Mouse (Mus musculus) limb, embryonic 11.5 days (tissue): ENCODE data around the gene Tmod1. TPM values are rescaled to one million over a fixed set of nuclear protein-coding genes. Genes with fewer than 3 reads are reported as not detected.

ENCODE experiments used
- ATAC-seq: fragments of 200-750 bp; cut with Nextera tagmentation; 2 replicates; pipeline ENCODE4 v1.8.0; 2017; ENCODE audit warnings: low read depth; ENCODE audit not compliant: insufficient number of reproducible peaks, low FRiP score, low TSS enrichment
- DNase-seq: peaks from one replicate; pipeline ENCODE4 v3.0.0-alpha.2; 2015; ENCODE audit warnings: low spot score
- H3K27ac ChIP-seq: fragments of 300-500 bp; sonication (generic); replicated peaks from 2 replicates; pipeline ENCODE4 v1.5.1; 2014; ENCODE audit warnings: low read depth, mild to moderate bottlenecking, low read length
- H3K27me3 ChIP-seq: fragments of 300-500 bp; sonication (generic); 2 replicates; pipeline ENCODE4 v1.6.1; 2014; ENCODE audit warnings: mild to moderate bottlenecking, low read length, mixed read lengths; ENCODE audit not compliant: control insufficient read depth, insufficient read depth
- H3K36me3 ChIP-seq: fragments of 300-500 bp; sonication (generic); 2 replicates; pipeline ENCODE4 v1.6.1; 2014; ENCODE audit warnings: mild to moderate bottlenecking, low read length, moderate library complexity, mixed read lengths; ENCODE audit not compliant: control insufficient read depth, insufficient read depth
- H3K4me1 ChIP-seq: fragments of 300-500 bp; sonication (generic); 2 replicates; pipeline ENCODE4 v1.6.1; 2014; ENCODE audit warnings: low read length, mixed read lengths; ENCODE audit not compliant: control insufficient read depth, insufficient read depth
- H3K4me2 ChIP-seq: fragments of 300-500 bp; sonication (generic); 2 replicates; pipeline ENCODE4 v1.6.1; 2014; ENCODE audit warnings: low read depth, mild to moderate bottlenecking, moderate library complexity; ENCODE audit not compliant: severe bottlenecking
- H3K4me3 ChIP-seq: fragments of 300-500 bp; sonication (generic); 2 replicates; pipeline ENCODE4 v1.5.1; 2014; ENCODE audit warnings: low read depth, low read length
- H3K9ac ChIP-seq: fragments of 300-500 bp; sonication (generic); 2 replicates; pipeline ENCODE4 v1.6.1; 2014; ENCODE audit warnings: mild to moderate bottlenecking, low read length
- H3K9me3 ChIP-seq: fragments of 300-500 bp; sonication (generic); 2 replicates; pipeline ENCODE4 v1.6.1; 2016; ENCODE audit warnings: low read length; ENCODE audit not compliant: control insufficient read depth
- WGBS: fragments of 180-500 bp; shearing (Covaris S2); extraction: QIAGEN DNeasy Blood & Tissue Kit; methylation state at CpG from one replicate; pipeline ENCODE4 v1.1.7; 2014; 5-methylcytosine and 5-hydroxymethylcytosine counted together
- polyA plus RNA-seq: library from polyadenylated mRNA; unstranded; fragments of >200 nt; fragmentation: Nextera tagmentation; extraction: Ambion mirVana; gene quantifications from 2 replicates; pipeline ENCODE4 v1.2.1, GENCODE M21; 2014

Gene Tmod1
- polyA plus RNA-seq, 1 experiment from 2014 or later = 2.1 TPM

- Histone ChIP-seq H3K9me3 (no peaks in the 10 kb centered on the region), H3K27me3 (peaks cover 33% of the 10 kb centered on the region), H3K27ac (no peak overlapping the region), H3K4me3 (no peak overlapping the region), H3K4me2 (no peak overlapping the region; the same call in 1 of the 2 replicates), H3K36me3 (no peaks in the 10 kb centered on the region), H3K4me1 (peaks cover 10% of the 10 kb centered on the region; the same call in 1 of the 2 replicates), H3K9ac (no peak overlapping the region)
- 27% methylated on average over 7 of the region's 7 CpGs for WGBS
- DNase-seq (no peak), ATAC-seq (no peak)
These were observed 3.2 kb downstream of the Tmod1 start for GRCm38 (mm10) chr4:46041761-46042504.

- no peak overlapping the region for H3K4me2 ChIP-seq
- peaks cover 10% of the 10 kb centered on the region; the same call in 1 of the 2 replicates for H3K4me1 ChIP-seq
These were observed 3.7 kb downstream of the Tmod1 start for GRCm38 (mm10) chr4:46042505-46042850.

GRCm38 (mm10) chr4:46043361-46043760, 4.6 kb downstream of the Tmod1 start:
- no peak overlapping the region for H3K27ac ChIP-seq
- ATAC-seq (no peak), DNase-seq (no peak)
- WGBS = 73% methylated on average over 8 of the region's 8 CpGs
- no peak overlapping the region for H3K9ac ChIP-seq
- H3K9me3 ChIP-seq = no peaks in the 10 kb centered on the region
- H3K4me3 ChIP-seq = no peak overlapping the region
- peaks cover 23% of the 10 kb centered on the region for H3K27me3 ChIP-seq
- peaks cover 10% of the 10 kb centered on the region; the same call in 1 of the 2 replicates for H3K4me1 ChIP-seq
- H3K4me2 ChIP-seq = no peak overlapping the region
- no peaks in the 10 kb centered on the region for H3K36me3 ChIP-seq

More at GRCm38 (mm10) chr4:46042505-46042850, 3.7 kb downstream of the Tmod1 start:
- ATAC-seq (no peak), DNase-seq (no peak)
- H3K9me3 ChIP-seq = no peaks in the 10 kb centered on the region
- H3K27me3 ChIP-seq = peaks cover 30% of the 10 kb centered on the region
- H3K9ac ChIP-seq = no peak overlapping the region
- H3K4me3 ChIP-seq = no peak overlapping the region
- H3K27ac ChIP-seq = no peak overlapping the region
- 48% methylated on average over 5 of the region's 5 CpGs for WGBS
- H3K36me3 ChIP-seq = no peaks in the 10 kb centered on the region

- Histone ChIP-seq H3K9ac (no peak overlapping the region), H3K9me3 (no peaks in the 10 kb centered on the region), H3K4me3 (no peak overlapping the region), H3K4me1 (no peaks in the 10 kb centered on the region), H3K36me3 (no peaks in the 10 kb centered on the region), H3K4me2 (no peak overlapping the region), H3K27ac (no peak overlapping the region), H3K27me3 (no peaks in the 10 kb centered on the region)
- WGBS = 67% methylated on average over 4 of the region's 4 CpGs
- DNase-seq = no peak
- no peak for ATAC-seq
These were observed 9.2 kb downstream of the Tmod1 start for GRCm38 (mm10) chr4:46047971-46048370.

GRCm38 (mm10) chr4:46048418-46048817, 9.7 kb downstream of the Tmod1 start:
- Histone ChIP-seq H3K4me3 (no peak overlapping the region), H3K27me3 (no peaks in the 10 kb centered on the region), H3K36me3 (no peaks in the 10 kb centered on the region), H3K4me2 (no peak overlapping the region), H3K27ac (no peak overlapping the region), H3K4me1 (no peaks in the 10 kb centered on the region), H3K9ac (no peak overlapping the region), H3K9me3 (no peaks in the 10 kb centered on the region)
- DNase-seq = no peak
- no peak for ATAC-seq
- WGBS = 92% methylated on average over 7 of the region's 7 CpGs

GRCm38 (mm10) chr4:46053323-46054107, 14.8 kb downstream of the Tmod1 start:
- H3K4me1 ChIP-seq = no peaks in the 10 kb centered on the region
- H3K9ac ChIP-seq = no peak overlapping the region
- H3K27ac ChIP-seq = no peak overlapping the region
- no peaks in the 10 kb centered on the region for H3K9me3 ChIP-seq
- no peaks in the 10 kb centered on the region for H3K27me3 ChIP-seq
- ATAC-seq (no peak), DNase-seq (no peak)
- no peak overlapping the region for H3K4me3 ChIP-seq
- no peaks in the 10 kb centered on the region for H3K36me3 ChIP-seq
- no peak overlapping the region for H3K4me2 ChIP-seq
- whole genome bisulfite sequencing = 85% methylated on average over 9 of the region's 9 CpGs

GRCm38 (mm10) chr4:46056163-46056562, 17.4 kb downstream of the Tmod1 start:
- Histone ChIP-seq H3K4me3 (no peak overlapping the region), H3K9ac (no peak overlapping the region), H3K27me3 (no peaks in the 10 kb centered on the region), H3K4me2 (no peak overlapping the region), H3K36me3 (no peaks in the 10 kb centered on the region), H3K4me1 (no peaks in the 10 kb centered on the region), H3K27ac (no peak overlapping the region), H3K9me3 (no peaks in the 10 kb centered on the region)
- 88% methylated on average over 5 of the region's 5 CpGs for WGBS
- DNase-seq = no peak
- no peak for ATAC-seq

- Histone ChIP-seq H3K4me1 (no peaks in the 10 kb centered on the region), H3K36me3 (no peaks in the 10 kb centered on the region), H3K27ac (no peak overlapping the region), H3K9me3 (no peaks in the 10 kb centered on the region), H3K4me3 (no peak overlapping the region), H3K27me3 (no peaks in the 10 kb centered on the region), H3K9ac (no peak overlapping the region), H3K4me2 (no peak overlapping the region)
- 91% methylated on average over 12 of the region's 12 CpGs for WGBS
- DNase-seq (no peak), ATAC-seq (no peak)
These were observed 22.7 kb downstream of the Tmod1 start for GRCm38 (mm10) chr4:46061259-46061962.
